Comparison of ENCODE assay signal across 9 mouse cellular contexts in genomic region chr19:41660999-41661374, GRCm38 (mm10).
DNase-seq lines count a peak whose midpoint lies in the region; ATAC-seq and TF ChIP-seq lines count a peak whose summit lies in the region.
"Had no signal": no experiment of that assay in that cellular context is flagged by ENCODE, and none has a peak within 500 bp of the region (broad histone marks: within the 10 kb centered on the region; RNA-seq: fewer than 3 reads in every experiment).

No protein-coding gene starts in this region.

- H3K9ac ChIP-seq in hindbrain, embryonic 13.5 days: no peak overlapping the region; the same call in 1 of the 2 replicates
- no peak overlapping the region for H3K9ac ChIP-seq in hindbrain, embryonic 12.5 days
- H3K9ac ChIP-seq: limb, embryonic 15.5 days had no signal

- 0 out of 2 replicates have a peak, but pooled peaks have one; percentile 0 for TF ChIP-seq CTCF in brain, embryonic 14.5 days (IDR thresholded peaks at IDR 0.05; ENCODE audit: borderline replicate concordance, extremely low read depth, insufficient read depth, insufficient read length)

- peak; percentile 71 for DNase-seq in ES-CJ7 (ENCODE audit: low read depth, low spot score)
- DNase-seq in brain, embryonic 14.5 days (ENCODE audit: low read depth): peak; percentile 59
- DNase-seq in natural killer cell, adult 2 months (ENCODE audit: low spot score in 2 of 2): no peak
- DNase-seq in cerebellum, adult 18-20 months: no peak
- DNase-seq in layer of hippocampus, postnatal 25 days (ENCODE audit: extremely low spot score in 1 of 2, low spot score in 1 of 2): no peak

- H3K4me2 ChIP-seq in hindbrain, embryonic 13.5 days: no peak overlapping the region
- H3K4me2 ChIP-seq in hindbrain, embryonic 12.5 days (replicated peaks): no peak overlapping the region
- H3K4me2 ChIP-seq: limb, embryonic 15.5 days had no signal

- no peak for ATAC-seq in hindbrain, embryonic 13.5 days (ENCODE audit: low FRiP score)
- ATAC-seq in hindbrain, embryonic 12.5 days (ENCODE audit: low FRiP score): no peak
- ATAC-seq in megakaryocyte progenitor cell, adult 5-6 weeks (replicated peaks; ENCODE audit: poor library complexity): peak; percentile 79

- H3K4me3 ChIP-seq in hindbrain, embryonic 13.5 days: no peak overlapping the region
- no peak overlapping the region for H3K4me3 ChIP-seq in hindbrain, embryonic 12.5 days
- H3K4me3 ChIP-seq: limb, embryonic 15.5 days had no signal

- H3K9me3 ChIP-seq in hindbrain, embryonic 13.5 days: no peaks in the 10 kb centered on the region
- no peaks in the 10 kb centered on the region for H3K9me3 ChIP-seq in hindbrain, embryonic 12.5 days (replicated peaks)
- H3K9me3 ChIP-seq: limb, embryonic 15.5 days had no signal

- TF ChIP-seq POLR2A in brain, embryonic 14.5 days (IDR thresholded peaks at IDR 0.05; ENCODE audit: borderline replicate concordance, extremely low read depth, insufficient read depth, insufficient read length, poor library complexity, severe bottlenecking): no peak

- H3K27me3 ChIP-seq in hindbrain, embryonic 13.5 days: peaks cover 69% of the 10 kb centered on the region
- H3K27me3 ChIP-seq in hindbrain, embryonic 12.5 days: peaks cover 65% of the 10 kb centered on the region

- WGBS in hindbrain, embryonic 13.5 days: 28% methylated on average over 4 of the region's 4 CpGs
- WGBS in hindbrain, embryonic 12.5 days: 31% methylated on average over 4 of the region's 4 CpGs

- H3K36me3 ChIP-seq in hindbrain, embryonic 13.5 days: no peaks in the 10 kb centered on the region
- H3K36me3 ChIP-seq in hindbrain, embryonic 12.5 days: no peaks in the 10 kb centered on the region
- H3K36me3 ChIP-seq: limb, embryonic 15.5 days had no signal

- H3K27ac ChIP-seq in hindbrain, embryonic 13.5 days: peak overlapping the region; percentile 40; the same call in 1 of the 2 replicates
- no peak overlapping the region for H3K27ac ChIP-seq in hindbrain, embryonic 12.5 days
- H3K27ac ChIP-seq: limb, embryonic 15.5 days had no signal

- peaks cover 91% of the 10 kb centered on the region for H3K4me1 ChIP-seq in hindbrain, embryonic 13.5 days (replicated peaks)
- peaks cover 64% of the 10 kb centered on the region for H3K4me1 ChIP-seq in hindbrain, embryonic 12.5 days
- H3K4me1 ChIP-seq: limb, embryonic 15.5 days had no signal

Comparison
In these comparisons a context has a peak if more than half of its experiments do, and no peak if none do; other contexts are left out.
1. DNase-seq: peak in ES-CJ7 (single experiment) and brain, embryonic 14.5 days (single experiment); none in natural killer cell, adult 2 months (0 of 2), cerebellum, adult 18-20 months (0 of 2) and layer of hippocampus, postnatal 25 days (0 of 2).